Mouse (Mus musculus) activated CD4-positive, CD25-positive, alpha-beta regulatory T cell, adult 9 weeks (primary cell): Measurements from ENCODE around the gene Zfand5. TPM values are rescaled to one million over a fixed set of nuclear protein-coding genes. Genes with fewer than 3 reads are reported as not detected.

Source experiments
- polyA plus RNA-seq: library from polyadenylated mRNA; unstranded; fragments of 100-300 nt; shearing (Covaris generic); gene quantifications from one replicate; pipeline ENCODE4 v1.2.1, GENCODE M21; 2017

Gene Zfand5
- polyA plus RNA-seq: 6.4 TPM

DNA sequence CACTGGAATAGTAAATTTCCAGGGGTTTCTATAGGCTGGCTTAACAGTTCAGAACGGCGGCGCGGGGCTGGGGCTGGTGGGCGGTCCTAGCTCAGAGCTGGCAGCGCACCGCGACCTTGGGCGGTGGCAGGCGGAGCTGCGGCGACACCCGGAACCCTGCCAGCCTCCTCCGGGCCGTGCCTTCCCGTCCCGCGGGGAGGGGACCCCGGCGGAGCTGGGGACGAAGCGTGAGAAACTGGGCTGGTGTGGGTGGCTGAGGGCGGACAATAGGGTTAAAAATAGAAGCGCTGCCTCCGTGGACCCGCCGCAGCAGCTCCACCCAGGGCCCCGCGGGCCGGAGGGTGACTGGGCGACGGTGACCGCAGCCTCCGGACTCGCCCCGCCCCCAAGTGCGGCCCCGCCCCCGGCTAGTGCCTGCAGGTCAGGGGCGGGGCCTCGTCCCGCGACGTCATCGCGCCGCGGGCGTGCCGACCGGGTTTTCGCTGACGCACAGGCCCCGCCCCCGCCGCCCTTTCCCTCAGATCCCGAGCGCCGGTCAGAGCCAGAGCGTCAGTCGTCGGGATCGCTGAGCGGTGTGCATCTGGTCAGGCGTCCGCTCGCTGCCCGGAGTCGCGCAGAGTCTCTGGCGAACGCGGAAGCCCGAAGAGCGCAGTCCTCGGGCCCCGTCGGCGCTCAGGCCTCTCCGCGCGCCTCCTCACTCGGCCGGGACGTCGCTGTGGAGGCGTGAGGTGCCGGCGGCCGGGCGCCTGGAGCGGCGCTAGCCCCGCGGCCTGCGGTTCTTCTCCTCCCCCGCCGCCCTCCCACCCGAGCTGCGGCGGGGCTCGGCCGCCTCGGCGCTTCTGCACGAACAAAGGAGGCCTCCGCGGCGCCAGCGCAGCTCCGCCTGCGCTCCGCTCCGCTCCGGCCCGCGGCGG lies at the start of gene Zfand5:
TSS of gene Zfand5 (plus strand) at position 538 of the 914 bp plus-strand sequence.

Other genes with a start within 250 kb of the Zfand5 start
- gene Gda, start 201.2 kb downstream of the Zfand5 start, polyA plus RNA-seq: 0.29 TPM